Mouse (Mus musculus) cerebellum, adult 2 months (tissue): ENCODE measurements around the gene Tiam1. TPM values are rescaled to one million over a fixed set of nuclear protein-coding genes. Genes with fewer than 3 reads are reported as not detected.

Source experiments
- DNase-seq, 2 experiments: peaks; one replicate each; pipeline ENCODE4 v3.0.0; 2021
- H3K27ac ChIP-seq: fragments of 200-500 bp; 2 replicates; pipeline ENCODE4 v1.5.1; 2012; ENCODE audit warnings: low read length, control low read depth, inconsistent platforms; ENCODE audit not compliant: insufficient read depth
- H3K27me3 ChIP-seq: fragments of 200-500 bp; 2 replicates; pipeline ENCODE4 v1.6.1; 2012; ENCODE audit warnings: inconsistent platforms, mild to moderate bottlenecking, low read length, moderate library complexity; ENCODE audit not compliant: control insufficient read depth, insufficient read depth
- H3K4me1 ChIP-seq: fragments of 200-500 bp; 2 replicates; pipeline ENCODE4 v1.6.1; 2011; ENCODE audit warnings: low read length; ENCODE audit not compliant: control insufficient read depth, insufficient read depth
- H3K4me3 ChIP-seq: fragments of 200-500 bp; replicated peaks from 2 replicates; pipeline ENCODE3; 2011; ENCODE audit warnings: mild to moderate bottlenecking, low read depth, low read length, control low read depth; ENCODE audit not compliant: insufficient read depth
- CTCF ChIP-seq: fragments of 200-500 bp; IDR thresholded peaks from 2 replicates; pipeline ENCODE4 v1.5.1; 2011; ENCODE audit warnings: low read depth, mild to moderate bottlenecking, control low read depth, low read length, moderate library complexity, borderline replicate concordance; ENCODE audit not compliant: insufficient read depth
- POLR2A ChIP-seq: fragments of 200-500 bp; IDR thresholded peaks from 2 replicates; pipeline ENCODE4 v1.6.1; 2011; ENCODE audit warnings: low read length, control low read depth, borderline replicate concordance; ENCODE audit not compliant: insufficient read depth
- WGBS: fragments of 180-500 bp; shearing (Covaris S2); methylation state at CpG from one replicate; pipeline ENCODE4 v1.1.7; 2018; 5-methylcytosine and 5-hydroxymethylcytosine counted together
- polyA plus RNA-seq: library from polyadenylated mRNA; depleted of rRNA; stranded (reverse); fragments of >200 nt; gene quantifications from 2 replicates; pipeline ENCODE4 v1.2.3, GENCODE M21; 2012; rRNA removed

The Tiam1 gene
- polyA plus RNA-seq, 1 experiment: 73.6 TPM

DNA sequence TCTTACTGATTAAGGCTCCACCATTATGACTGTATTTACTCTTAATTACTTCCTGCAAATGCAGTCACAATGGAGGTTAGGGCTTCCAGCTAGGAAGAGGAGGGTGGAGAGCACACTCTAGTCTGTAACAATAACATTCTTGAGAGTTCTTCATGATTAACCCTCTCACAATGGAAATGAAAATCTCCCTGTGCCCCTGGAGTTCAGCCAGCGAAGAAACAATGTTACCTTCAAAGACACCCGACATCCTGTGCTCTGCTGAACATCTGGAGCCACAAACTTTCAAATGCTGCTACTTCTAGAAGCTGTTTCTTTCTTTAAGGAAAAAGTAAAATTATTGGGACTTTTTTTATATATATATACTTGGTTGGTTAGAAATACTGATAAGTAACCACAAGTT, 395.7 kb downstream of the Tiam1 start:
- 54% methylated on average over 2 of the region's 2 CpGs for WGBS
- no peaks in the 10 kb centered on the region for H3K4me1 ChIP-seq
- H3K4me3 ChIP-seq: no peak overlapping the region

DNA sequence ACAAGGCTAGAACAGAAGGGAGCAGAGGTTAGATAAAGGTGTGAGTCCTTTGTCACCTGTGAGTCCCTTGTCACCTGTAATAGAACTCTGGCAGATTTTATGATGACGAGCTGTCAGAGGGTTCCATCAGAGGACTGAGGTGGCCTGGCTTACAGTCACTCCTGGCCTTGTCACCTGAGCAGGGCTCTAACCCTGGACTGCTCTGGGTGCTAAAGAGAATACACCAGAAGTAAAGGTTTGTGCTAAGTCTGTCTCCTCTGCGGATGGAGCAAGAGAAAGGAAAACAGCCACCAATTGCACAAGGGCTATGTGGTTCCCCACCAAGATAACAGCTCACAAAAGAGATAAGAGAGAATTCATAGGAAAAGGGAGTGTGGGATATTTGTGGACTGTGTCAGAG, 404.0 kb downstream of the Tiam1 start:
- 63% methylated on average over 2 of the region's 2 CpGs for WGBS
- no peak overlapping the region for H3K27ac ChIP-seq
- no peak for DNase-seq
- H3K4me1 ChIP-seq: no peaks in the 10 kb centered on the region
- H3K4me3 ChIP-seq: no peak overlapping the region
- H3K27me3 ChIP-seq: no peaks in the 10 kb centered on the region
- no peak for TF ChIP-seq POLR2A
- TF ChIP-seq CTCF: no peak

More for the DNA sequence above, 395.7 kb downstream of the Tiam1 start:
- no peak overlapping the region for H3K27ac ChIP-seq
- TF ChIP-seq POLR2A (no peak), CTCF (no peak)
- no peak for DNase-seq
- H3K27me3 ChIP-seq: no peaks in the 10 kb centered on the region

DNA sequence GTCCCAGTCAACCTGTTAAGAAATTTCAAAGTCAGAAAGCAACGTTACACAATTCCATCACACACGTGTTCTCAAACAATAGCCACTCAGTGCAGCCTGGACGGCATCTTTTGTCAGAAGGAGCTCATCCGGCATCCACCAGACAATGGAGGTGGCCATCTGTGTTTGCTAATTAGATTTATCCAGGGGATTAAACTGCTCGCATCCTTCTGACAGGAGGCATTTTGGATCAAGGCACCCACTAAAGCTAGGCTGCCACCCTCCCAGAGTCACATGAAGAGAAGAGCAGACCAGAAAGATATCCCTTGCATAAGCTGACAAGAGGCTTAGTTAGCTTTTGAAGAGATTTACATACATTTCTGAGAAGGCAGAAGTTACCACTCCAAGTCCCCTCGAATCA, 404.6 kb downstream of the Tiam1 start:
- TF ChIP-seq CTCF: no peak
- no peak for TF ChIP-seq POLR2A
- H3K27ac ChIP-seq: no peak overlapping the region
- no peaks in the 10 kb centered on the region for H3K4me1 ChIP-seq
- no peaks in the 10 kb centered on the region for H3K27me3 ChIP-seq
- no peak for DNase-seq
- 13% methylated on average over 6 of the region's 6 CpGs for WGBS
- H3K4me3 ChIP-seq: no peak overlapping the region

Other genes with a start within 250 kb of the Tiam1 start
- gene Sod1, start 77.0 kb upstream of the Tiam1 start, polyA plus RNA-seq: 701 and 752 TPM in 2 replicates
- 48.4 and 50.4 TPM in 2 replicates for gene Scaf4, start 140.7 kb upstream of the Tiam1 start, polyA plus RNA-seq
- 12.6 and 12.8 TPM in 2 replicates for gene Hunk, start 242.2 kb upstream of the Tiam1 start, polyA plus RNA-seq